Mouse (Mus musculus) thymus, adult 2 months (tissue): Measurements from ENCODE around the gene Kif5a.

ENCODE experiments used
- CTCF ChIP-seq: fragments of 200-500 bp; IDR thresholded peaks from 2 replicates; pipeline ENCODE4 v1.5.1; 2012; ENCODE audit warnings: mild to moderate bottlenecking, control low read depth, low read length, moderate library complexity, borderline replicate concordance; ENCODE audit not compliant: control insufficient read depth, poor library complexity, insufficient read depth; ENCODE audit errors: extremely low read depth
- POLR2A ChIP-seq: fragments of 200-500 bp; IDR thresholded peaks from 2 replicates; pipeline ENCODE4 v1.6.1; 2012; ENCODE audit warnings: mild to moderate bottlenecking, low read length, control low read depth, moderate library complexity; ENCODE audit not compliant: control insufficient read depth, poor library complexity, insufficient read depth; ENCODE audit errors: extremely low read depth

GRCm38 (mm10) chr10:127186451-127186850 lies 76.7 kb downstream of the Kif5a start:
- TF ChIP-seq POLR2A = no peak
- TF ChIP-seq CTCF = no peak
